Comparison of ENCODE assay signal across 13 mouse cellular contexts in the genomic region with DNA sequence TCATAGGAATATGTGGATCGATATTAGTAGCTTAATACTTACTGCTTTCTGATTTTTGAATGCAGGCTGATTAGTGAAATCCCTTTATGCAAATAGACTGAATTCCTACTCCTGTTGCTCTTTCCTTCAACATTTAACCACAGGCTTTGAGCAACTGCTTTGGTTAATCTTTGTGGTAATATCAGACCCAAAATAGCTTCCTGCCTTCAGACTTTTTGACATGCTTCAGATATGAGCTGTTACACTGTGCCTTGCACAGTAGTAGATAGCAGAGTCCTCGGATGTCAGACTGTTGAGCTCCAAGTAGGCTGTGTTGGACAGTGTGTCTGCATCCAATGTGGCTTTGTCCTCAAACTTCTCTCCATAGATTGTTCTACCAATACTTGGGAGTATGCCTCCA.
"Had no signal": no experiment of that assay in that cellular context is flagged by ENCODE, and none has a peak within 500 bp of the region (broad histone marks: within the 10 kb centered on the region; RNA-seq: fewer than 3 reads in every experiment).

No protein-coding gene starts in this region.

- DNase-seq: kidney, adult 11 months; kidney, adult 8-10 months; kidney, postnatal 10 days; kidney, postnatal 36 days; layer of hippocampus, postnatal 36 days; liver, embryonic 13.5 days; lung, adult 2 months; lung, postnatal 14 days; lung, postnatal 4 days; midbrain, embryonic 14.5 days; right cerebral cortex, postnatal 14 days; right cerebral cortex, postnatal 4 days; thymus, adult 2 months had no signal
